Comparison of ENCODE assay signal across 10 mouse cellular contexts in genomic region chr7:19811114-19811513, GRCm38 (mm10). TPM values are rescaled to one million over a fixed set of nuclear protein-coding genes. Genes with fewer than 3 reads are reported as not detected.
DNase-seq lines count a peak whose midpoint lies in the region; ATAC-seq lines count a peak whose summit lies in the region.
"Had no signal": no experiment of that assay in that cellular context is flagged by ENCODE, and none has a peak within 500 bp of the region (broad histone marks: within the 10 kb centered on the region; RNA-seq: fewer than 3 reads in every experiment).

No protein-coding gene starts in this region.

- H3K36me3 ChIP-seq in embryonic facial prominence, embryonic 12.5 days, result no peaks in the 10 kb centered on the region
- no peaks in the 10 kb centered on the region for H3K36me3 ChIP-seq in hindbrain, embryonic 15.5 days
- no peaks in the 10 kb centered on the region for H3K36me3 ChIP-seq in limb, embryonic 15.5 days
- no peaks in the 10 kb centered on the region for H3K36me3 ChIP-seq in neural tube, embryonic 14.5 days (ENCODE audit: control insufficient read depth, insufficient read depth, low read length)

- peak overlapping the region; percentile 33 for H3K4me2 ChIP-seq in embryonic facial prominence, embryonic 12.5 days (replicated peaks)
- peak overlapping the region; percentile 59 for H3K4me2 ChIP-seq in hindbrain, embryonic 15.5 days
- H3K4me2 ChIP-seq in limb, embryonic 15.5 days, result peak overlapping the region; percentile 25
- H3K4me2 ChIP-seq in neural tube, embryonic 14.5 days (ENCODE audit: low read depth, low read length), result peak overlapping the region; percentile 33

- H3K4me3 ChIP-seq in embryonic facial prominence, embryonic 12.5 days, result peak overlapping the region; percentile 5; the same call in 1 of the 2 replicates
- H3K4me3 ChIP-seq in hindbrain, embryonic 15.5 days, result peak overlapping the region; percentile 29
- H3K4me3 ChIP-seq in limb, embryonic 15.5 days, result peak overlapping the region; percentile 12; the same call in 1 of the 2 replicates
- 0 out of 2 replicates have a peak overlapping the region, but pooled peaks have one; percentile 6 for H3K4me3 ChIP-seq in neural tube, embryonic 14.5 days (ENCODE audit: low read depth, low read length)

- H3K4me1 ChIP-seq in embryonic facial prominence, embryonic 12.5 days, result peaks cover 13% of the 10 kb centered on the region; the same call in 1 of the 2 replicates
- peaks cover 23% of the 10 kb centered on the region for H3K4me1 ChIP-seq in hindbrain, embryonic 15.5 days (replicated peaks)
- H3K4me1 ChIP-seq in limb, embryonic 15.5 days, result peaks cover 24% of the 10 kb centered on the region
- peaks cover under 1% of the 10 kb centered on the region; the same call in 1 of the 2 replicates for H3K4me1 ChIP-seq in neural tube, embryonic 14.5 days (ENCODE audit: control insufficient read depth, insufficient read depth, low read length)

- H3K27ac ChIP-seq in embryonic facial prominence, embryonic 12.5 days, result no peak overlapping the region
- H3K27ac ChIP-seq in hindbrain, embryonic 15.5 days (replicated peaks), result no peak overlapping the region
- H3K27ac ChIP-seq in limb, embryonic 15.5 days, result no peak overlapping the region
- H3K27ac ChIP-seq in neural tube, embryonic 14.5 days (ENCODE audit: low read depth, low read length), result no peak overlapping the region

- no peak for ATAC-seq in embryonic facial prominence, embryonic 12.5 days (ENCODE audit: insufficient number of reproducible peaks, insufficient read depth, low FRiP score, low TSS enrichment)
- ATAC-seq in hindbrain, embryonic 15.5 days (ENCODE audit: low FRiP score, low read depth), result peak; percentile 49
- no peak for ATAC-seq in limb, embryonic 15.5 days (ENCODE audit: insufficient number of reproducible peaks, low FRiP score, low TSS enrichment, low read depth)
- ATAC-seq in neural tube, embryonic 14.5 days (ENCODE audit: low read depth), result peak; percentile 36; the same call in 1 of the 2 replicates
- ATAC-seq: Patski had no signal

- H3K9me3 ChIP-seq in embryonic facial prominence, embryonic 12.5 days, result no peaks in the 10 kb centered on the region
- H3K9me3 ChIP-seq in hindbrain, embryonic 15.5 days, result no peaks in the 10 kb centered on the region
- no peaks in the 10 kb centered on the region for H3K9me3 ChIP-seq in limb, embryonic 15.5 days
- H3K9me3 ChIP-seq in neural tube, embryonic 14.5 days (ENCODE audit: control insufficient read depth, low read length), result no peaks in the 10 kb centered on the region

- WGBS in embryonic facial prominence, embryonic 12.5 days, result 3% methylated on average over 22 of the region's 22 CpGs
- 3% methylated on average over 22 of the region's 22 CpGs for WGBS in hindbrain, embryonic 15.5 days
- 5% methylated on average over 22 of the region's 22 CpGs for WGBS in limb, embryonic 15.5 days
- WGBS in neural tube, embryonic 14.5 days, result 3% methylated on average over 22 of the region's 22 CpGs

- no peak overlapping the region for H3K9ac ChIP-seq in embryonic facial prominence, embryonic 12.5 days
- no peak overlapping the region for H3K9ac ChIP-seq in hindbrain, embryonic 15.5 days
- no peak overlapping the region for H3K9ac ChIP-seq in limb, embryonic 15.5 days
- no peak overlapping the region for H3K9ac ChIP-seq in neural tube, embryonic 14.5 days (replicated peaks; ENCODE audit: low read depth, low read length)

- DNase-seq in left cerebral cortex, adult 18-20 months (ENCODE audit: low spot score in 2 of 2), result peak; percentile 20 to 30
- DNase-seq in left cerebral cortex, adult 8-10 months (ENCODE audit: low spot score in 2 of 2), result no peak
- DNase-seq in cerebellum, adult 11-12 months, result no peak
- no peak for DNase-seq in T-cell, adult 2 months (ENCODE audit: low spot score)

- H3K27me3 ChIP-seq in embryonic facial prominence, embryonic 12.5 days, result peaks cover 49% of the 10 kb centered on the region
- peaks cover 55% of the 10 kb centered on the region for H3K27me3 ChIP-seq in hindbrain, embryonic 15.5 days
- peaks cover 55% of the 10 kb centered on the region for H3K27me3 ChIP-seq in limb, embryonic 15.5 days
- H3K27me3 ChIP-seq in neural tube, embryonic 14.5 days (ENCODE audit: control insufficient read depth, insufficient read depth, low read length), result peaks cover 38% of the 10 kb centered on the region
- H3K27me3 ChIP-seq: Patski had no signal

RNA-seq across cellular contexts. Expression of gene Bcl3, which starts 11.5 kb away (rescaled TPM):
- total RNA-seq in left cerebral cortex, adult 18-20 months (2021), result 1 to 10 TPM in 1 of 2 experiments, under 1 TPM in 1; 0.91 to 1.1 TPM
- total RNA-seq in left cerebral cortex, adult 8-10 months (2022), result 1 to 10 TPM in 2 of 4 experiments, under 1 TPM in 1, not detected in 1; 0.57 to 6.4 (median 2.9) TPM
- 2.2 TPM in 2 replicates for polyA plus RNA-seq in embryonic facial prominence, embryonic 12.5 days (2016; fragmentation: Nextera tagmentation; extraction: Ambion mirVana)
- polyA plus RNA-seq in hindbrain, embryonic 15.5 days (2015; fragmentation: Nextera tagmentation; extraction: Ambion mirVana), result 0.92 and 1.4 TPM in 2 replicates
- 3.9 and 4.4 TPM in 2 replicates for polyA plus RNA-seq in limb, embryonic 15.5 days (2015; fragmentation: Nextera tagmentation; extraction: Ambion mirVana)
- polyA plus RNA-seq in neural tube, embryonic 14.5 days (2014; fragmentation: Nextera tagmentation; extraction: Ambion mirVana), result 0.24 and 1.2 TPM in 2 replicates

RNA-seq across cellular contexts. Expression of gene Cblc, which starts 14.5 kb away (rescaled TPM):
- not detected for total RNA-seq in left cerebral cortex, adult 18-20 months (2021)
- total RNA-seq in left cerebral cortex, adult 8-10 months (2022), result not detected
- 4.4 and 4.8 TPM in 2 replicates for polyA plus RNA-seq in embryonic facial prominence, embryonic 12.5 days (2016; fragmentation: Nextera tagmentation; extraction: Ambion mirVana)
- 0.37 TPM in 1 of 2 replicates, not detected in the other for polyA plus RNA-seq in hindbrain, embryonic 15.5 days (2015; fragmentation: Nextera tagmentation; extraction: Ambion mirVana)
- 14.6 and 15.2 TPM in 2 replicates for polyA plus RNA-seq in limb, embryonic 15.5 days (2015; fragmentation: Nextera tagmentation; extraction: Ambion mirVana)
- polyA plus RNA-seq in neural tube, embryonic 14.5 days (2014; fragmentation: Nextera tagmentation; extraction: Ambion mirVana), result 0.54 TPM in 1 of 2 replicates, not detected in the other
- polyA plus RNA-seq: frontal cortex, adult 2 months had no signal

RNA-seq across cellular contexts. Expression of gene Bcam, which starts 40.3 kb away (rescaled TPM):
- total RNA-seq in left cerebral cortex, adult 18-20 months (2021), result 10 to 100 TPM; 18.6 to 19.1 TPM
- 10 to 100 TPM; 15.8 to 18.7 (median 17.1) TPM for total RNA-seq in left cerebral cortex, adult 8-10 months (2022)
- polyA plus RNA-seq in embryonic facial prominence, embryonic 12.5 days (2016; fragmentation: Nextera tagmentation; extraction: Ambion mirVana), result 62.3 and 69.1 TPM in 2 replicates
- 20.0 and 20.7 TPM in 2 replicates for polyA plus RNA-seq in hindbrain, embryonic 15.5 days (2015; fragmentation: Nextera tagmentation; extraction: Ambion mirVana)
- polyA plus RNA-seq in limb, embryonic 15.5 days (2015; fragmentation: Nextera tagmentation; extraction: Ambion mirVana), result 120 and 150 TPM in 2 replicates
- polyA plus RNA-seq in neural tube, embryonic 14.5 days (2014; fragmentation: Nextera tagmentation; extraction: Ambion mirVana), result 9.3 and 16.0 TPM in 2 replicates

RNA-seq across cellular contexts. Expression of gene Gm19345, which starts 40.7 kb away (rescaled TPM):
- 1 to 10 TPM; 2.0 to 2.4 TPM for total RNA-seq in left cerebral cortex, adult 18-20 months (2021)
- total RNA-seq in left cerebral cortex, adult 8-10 months (2022), result 1 to 10 TPM; 1.4 to 2.5 (median 2.0) TPM
- polyA plus RNA-seq in embryonic facial prominence, embryonic 12.5 days (2016; fragmentation: Nextera tagmentation; extraction: Ambion mirVana), result 0.20 and 0.62 TPM in 2 replicates
- polyA plus RNA-seq in hindbrain, embryonic 15.5 days (2015; fragmentation: Nextera tagmentation; extraction: Ambion mirVana), result 15.7 and 17.1 TPM in 2 replicates
- not detected in 2 replicates for polyA plus RNA-seq in limb, embryonic 15.5 days (2015; fragmentation: Nextera tagmentation; extraction: Ambion mirVana)
- 9.5 and 11.6 TPM in 2 replicates for polyA plus RNA-seq in neural tube, embryonic 14.5 days (2014; fragmentation: Nextera tagmentation; extraction: Ambion mirVana)

RNA-seq across cellular contexts. Expression of gene Ceacam16, which starts 50.0 kb away (rescaled TPM):
- not detected for total RNA-seq in left cerebral cortex, adult 18-20 months (2021)
- total RNA-seq in left cerebral cortex, adult 8-10 months (2022), result not detected
- not detected in 2 replicates for polyA plus RNA-seq in embryonic facial prominence, embryonic 12.5 days (2016; fragmentation: Nextera tagmentation; extraction: Ambion mirVana)
- polyA plus RNA-seq in hindbrain, embryonic 15.5 days (2015; fragmentation: Nextera tagmentation; extraction: Ambion mirVana), result 0.92 and 2.0 TPM in 2 replicates
- polyA plus RNA-seq in limb, embryonic 15.5 days (2015; fragmentation: Nextera tagmentation; extraction: Ambion mirVana), result not detected in 2 replicates
- polyA plus RNA-seq in neural tube, embryonic 14.5 days (2014; fragmentation: Nextera tagmentation; extraction: Ambion mirVana), result 0.37 and 0.40 TPM in 2 replicates
- polyA plus RNA-seq: frontal cortex, adult 2 months; Patski had no signal

Comparison
In these comparisons a context has a peak if more than half of its experiments do, and no peak if none do; other contexts are left out.
1. DNase-seq: peak in left cerebral cortex, adult 18-20 months (2 of 2); none in left cerebral cortex, adult 8-10 months (0 of 2), cerebellum, adult 11-12 months (single experiment) and T-cell, adult 2 months (single experiment).
2. ATAC-seq: peak in hindbrain, embryonic 15.5 days (single experiment) and neural tube, embryonic 14.5 days (single experiment); none in embryonic facial prominence, embryonic 12.5 days (single experiment) and limb, embryonic 15.5 days (single experiment).
3. Peak in every context shown above with its lines, with median percentiles within 50 percentile points of each other: H3K4me2 ChIP-seq and H3K4me3 ChIP-seq.